Mouse (Mus musculus) sigmoid colon, adult 10 weeks (tissue): Measurements from ENCODE around the gene Tmbim6. TPM values are rescaled to one million over a fixed set of nuclear protein-coding genes. Genes with fewer than 3 reads are reported as not detected.

Experiments
- polyA plus RNA-seq: library from polyadenylated mRNA; stranded (reverse); fragments of 350-450 nt; fragmentation: Illumina TruSeq; extraction: RNeasy Lipid Tissue Mini Kit (QIAGEN cat#74804); gene quantifications from one replicate; pipeline ENCODE4 v1.2.3, GENCODE M21; 2014; ENCODE audit warnings: low read depth, low replicate concordance

Tmbim6 gene
- polyA plus RNA-seq = 369 TPM

GRCm38 (mm10) chr15:99392486-99393385 lies at the start of gene Tmbim6:
Gene Tmbim6 (plus strand): TSS chr15:99392882.

GRCm38 (mm10) chr15:99370259-99370691 lies 22.4 kb upstream of the Tmbim6 start, which contains the start of gene Fmnl3:
Gene Fmnl3 (minus strand): TSS chr15:99370482.

GRCm38 (mm10) chr15:99457606-99458401 lies 65.1 kb downstream of the Tmbim6 start, which contains the start of gene Nckap5l:
Gene Nckap5l (minus strand): TSS chr15:99457748.

Other genes starting within 250 kb of the Tmbim6 start
- gene Kcnh3, start 168.0 kb upstream of the Tmbim6 start, polyA plus RNA-seq = 0.66 TPM
- 2.0 TPM for gene Mcrs1, start 140.9 kb upstream of the Tmbim6 start, polyA plus RNA-seq
- 3.0 TPM for gene Prpf40b, start 97.8 kb upstream of the Tmbim6 start, polyA plus RNA-seq
- gene Fam186b, start 97.0 kb upstream of the Tmbim6 start, polyA plus RNA-seq = not detected
- gene Fmnl3, start 22.4 kb upstream of the Tmbim6 start, polyA plus RNA-seq = 1.1 TPM
- not detected for gene Nckap5l, start 64.9 kb downstream of the Tmbim6 start, polyA plus RNA-seq
- gene Bcdin3d, start 81.8 kb downstream of the Tmbim6 start, polyA plus RNA-seq = 2.3 TPM
- 0.28 TPM for gene Faim2, start 135.3 kb downstream of the Tmbim6 start, polyA plus RNA-seq
- gene Aqp2, start 186.2 kb downstream of the Tmbim6 start, polyA plus RNA-seq = not detected
- gene Aqp5, start 197.9 kb downstream of the Tmbim6 start, polyA plus RNA-seq = not detected
- not detected for gene Aqp6, start 208.5 kb downstream of the Tmbim6 start, polyA plus RNA-seq